Mouse (Mus musculus) neural tube, embryonic 11.5 days (tissue): ENCODE measurements around the gene RPS10-NUDT3. TPM values are rescaled to one million over a fixed set of nuclear protein-coding genes. Genes with fewer than 3 reads are reported as not detected.

Experiments
- ATAC-seq: fragments of 200-750 bp; cut with Nextera tagmentation; 2 replicates; pipeline ENCODE4 v1.8.0; 2017; ENCODE audit warnings: moderate number of reproducible peaks, mild to moderate bottlenecking, moderate TSS enrichment, moderate library complexity; ENCODE audit not compliant: insufficient read depth, low FRiP score, low TSS enrichment
- DNase-seq: peaks from one replicate; pipeline ENCODE4 v3.0.0-alpha.2; 2015; ENCODE audit warnings: low spot score
- H3K27ac ChIP-seq: fragments of 300-500 bp; sonication (generic); 2 replicates; pipeline ENCODE4 v1.5.1; 2014; ENCODE audit warnings: low read depth, mild to moderate bottlenecking, low read length
- H3K27me3 ChIP-seq: fragments of 300-500 bp; sonication (generic); 2 replicates; pipeline ENCODE4 v1.6.1; 2014; ENCODE audit warnings: mild to moderate bottlenecking, low read length, mixed read lengths; ENCODE audit not compliant: control insufficient read depth, insufficient read depth
- H3K36me3 ChIP-seq: fragments of 300-500 bp; sonication (generic); 2 replicates; pipeline ENCODE4 v1.6.1; 2014; ENCODE audit warnings: mild to moderate bottlenecking, low read length, moderate library complexity, mixed read lengths; ENCODE audit not compliant: control insufficient read depth, insufficient read depth
- H3K4me1 ChIP-seq: fragments of 300-500 bp; sonication (generic); 2 replicates; pipeline ENCODE4 v1.6.1; 2014; ENCODE audit warnings: low read length, mixed read lengths; ENCODE audit not compliant: control insufficient read depth, insufficient read depth
- H3K4me2 ChIP-seq: fragments of 300-500 bp; sonication (generic); 2 replicates; pipeline ENCODE4 v1.6.1; 2014; ENCODE audit warnings: low read depth, mild to moderate bottlenecking, moderate library complexity
- H3K4me3 ChIP-seq: fragments of 300-500 bp; sonication (generic); 2 replicates; pipeline ENCODE4 v1.5.1; 2014; ENCODE audit warnings: low read depth, low read length
- H3K9ac ChIP-seq: fragments of 300-500 bp; sonication (generic); 2 replicates; pipeline ENCODE4 v1.6.1; 2014; ENCODE audit warnings: mild to moderate bottlenecking, low read length
- H3K9me3 ChIP-seq: fragments of 300-500 bp; sonication (generic); 2 replicates; pipeline ENCODE4 v1.6.1; 2016; ENCODE audit warnings: low read length; ENCODE audit not compliant: control insufficient read depth
- WGBS: fragments of 180-500 bp; shearing (Covaris S2); extraction: QIAGEN DNeasy Blood & Tissue Kit; methylation state at CpG from one replicate; pipeline ENCODE4 v1.1.7; 2014; 5-methylcytosine and 5-hydroxymethylcytosine counted together
- polyA plus RNA-seq: library from polyadenylated mRNA; unstranded; fragments of >200 nt; fragmentation: Nextera tagmentation; extraction: Ambion mirVana; gene quantifications from 2 replicates; pipeline ENCODE4 v1.2.1, GENCODE M21; 2014

RPS10-NUDT3 gene
- polyA plus RNA-seq, 1 experiment from 2014 or later: not detected

- H3K9ac ChIP-seq: no peak overlapping the region
- H3K27me3 ChIP-seq: no peaks in the 10 kb centered on the region
- H3K9me3 ChIP-seq: no peaks in the 10 kb centered on the region
- no peaks in the 10 kb centered on the region for H3K4me1 ChIP-seq
- H3K36me3 ChIP-seq: peaks cover 13% of the 10 kb centered on the region
- no peak overlapping the region for H3K4me3 ChIP-seq
- no peak overlapping the region for H3K27ac ChIP-seq
- DNase-seq (no peak), ATAC-seq (no peak)
- no peak overlapping the region for H3K4me2 ChIP-seq
- WGBS: 96% methylated on average over 10 of the region's 10 CpGs
Measured at GRCm38 (mm10) chr17:27578487-27578886, 56.5 kb downstream of the RPS10-NUDT3 start.

GRCm38 (mm10) chr17:27577468-27577867 lies 57.6 kb downstream of the RPS10-NUDT3 start:
- no peak overlapping the region for H3K4me3 ChIP-seq
- no peaks in the 10 kb centered on the region for H3K9me3 ChIP-seq
- H3K9ac ChIP-seq: no peak overlapping the region
- no peak overlapping the region for H3K27ac ChIP-seq
- no peak overlapping the region for H3K4me2 ChIP-seq
- DNase-seq: no peak
- no peaks in the 10 kb centered on the region for H3K27me3 ChIP-seq
- no peak for ATAC-seq
- no peaks in the 10 kb centered on the region for H3K4me1 ChIP-seq
- H3K36me3 ChIP-seq: peaks cover 13% of the 10 kb centered on the region
- WGBS: 79% methylated on average over 6 of the region's 6 CpGs

GRCm38 (mm10) chr17:27576056-27576455 lies 59.0 kb downstream of the RPS10-NUDT3 start:
- ATAC-seq: no peak
- WGBS: 82% methylated on average over 7 of the region's 7 CpGs
- H3K36me3 ChIP-seq: peaks cover 10% of the 10 kb centered on the region

GRCm38 (mm10) chr17:27575116-27575776 lies 59.8 kb downstream of the RPS10-NUDT3 start:
- Histone ChIP-seq H3K4me3 (no peak overlapping the region), H3K9ac (no peak overlapping the region), H3K4me2 (no peak overlapping the region), H3K27ac (no peak overlapping the region), H3K9me3 (no peaks in the 10 kb centered on the region), H3K27me3 (no peaks in the 10 kb centered on the region), H3K4me1 (no peaks in the 10 kb centered on the region), H3K36me3 (peaks cover 7% of the 10 kb centered on the region)
- WGBS: 58% methylated on average over 10 of the region's 10 CpGs
- ATAC-seq (no peak), DNase-seq (no peak)

More at GRCm38 (mm10) chr17:27576056-27576455, 59.0 kb downstream of the RPS10-NUDT3 start:
- no peak overlapping the region for H3K4me2 ChIP-seq
- no peak for DNase-seq
- H3K9me3 ChIP-seq: no peaks in the 10 kb centered on the region
- no peaks in the 10 kb centered on the region for H3K27me3 ChIP-seq
- no peaks in the 10 kb centered on the region for H3K4me1 ChIP-seq
- H3K27ac ChIP-seq: no peak overlapping the region
- no peak overlapping the region for H3K9ac ChIP-seq
- H3K4me3 ChIP-seq: no peak overlapping the region

GRCm38 (mm10) chr17:27574470-27575115 lies 60.4 kb downstream of the RPS10-NUDT3 start:
- Histone ChIP-seq H3K4me2 (no peak overlapping the region), H3K27ac (no peak overlapping the region), H3K36me3 (peaks cover 3% of the 10 kb centered on the region), H3K27me3 (no peaks in the 10 kb centered on the region), H3K9ac (no peak overlapping the region), H3K4me3 (no peak overlapping the region), H3K4me1 (no peaks in the 10 kb centered on the region), H3K9me3 (no peaks in the 10 kb centered on the region)
- DNase-seq (no peak), ATAC-seq (no peak)
- WGBS: 94% methylated on average over 15 of the region's 16 CpGs

GRCm38 (mm10) chr17:27573772-27574320 lies 61.2 kb downstream of the RPS10-NUDT3 start:
- no peak for DNase-seq
- Histone ChIP-seq H3K4me1 (no peaks in the 10 kb centered on the region), H3K9ac (no peak overlapping the region), H3K4me3 (no peak overlapping the region), H3K4me2 (no peak overlapping the region), H3K27me3 (no peaks in the 10 kb centered on the region), H3K9me3 (no peaks in the 10 kb centered on the region), H3K36me3 (peaks cover 2% of the 10 kb centered on the region; the same call in 1 of the 2 replicates), H3K27ac (no peak overlapping the region)
- 87% methylated on average over 10 of the region's 10 CpGs for WGBS
- no peak for ATAC-seq

GRCm38 (mm10) chr17:27571315-27571714 lies 63.7 kb downstream of the RPS10-NUDT3 start:
- no peaks in the 10 kb centered on the region; the same call in 1 of the 2 replicates for H3K36me3 ChIP-seq
- DNase-seq (no peak), ATAC-seq (no peak)
- H3K9ac ChIP-seq: no peak overlapping the region
- no peak overlapping the region for H3K4me2 ChIP-seq
- H3K9me3 ChIP-seq: no peaks in the 10 kb centered on the region
- H3K27me3 ChIP-seq: no peaks in the 10 kb centered on the region
- H3K27ac ChIP-seq: no peak overlapping the region
- H3K4me1 ChIP-seq: peaks cover 2% of the 10 kb centered on the region; the same call in 1 of the 2 replicates
- 88% methylated on average over 7 of the region's 8 CpGs for WGBS
- no peak overlapping the region for H3K4me3 ChIP-seq

- no peak overlapping the region for H3K27ac ChIP-seq
- 93% methylated on average over 5 of the region's 5 CpGs for WGBS
- no peak for ATAC-seq
- no peaks in the 10 kb centered on the region for H3K9me3 ChIP-seq
- H3K27me3 ChIP-seq: no peaks in the 10 kb centered on the region
- DNase-seq: no peak
- no peaks in the 10 kb centered on the region for H3K36me3 ChIP-seq
- H3K4me3 ChIP-seq: no peak overlapping the region
- peaks cover 13% of the 10 kb centered on the region for H3K4me1 ChIP-seq
- H3K4me2 ChIP-seq: no peak overlapping the region
- no peak overlapping the region for H3K9ac ChIP-seq
Measured at GRCm38 (mm10) chr17:27568228-27568627, 66.8 kb downstream of the RPS10-NUDT3 start.

GRCm38 (mm10) chr17:27565942-27566267 lies 69.1 kb downstream of the RPS10-NUDT3 start:
- no peak overlapping the region for H3K27ac ChIP-seq
- peak; percentile 43; the same call in 1 of the 2 replicates for ATAC-seq
- no peak for DNase-seq
- H3K4me2 ChIP-seq: peak overlapping the region; percentile 59
- under 1% methylated on average over 13 of the region's 13 CpGs for WGBS
- H3K9ac ChIP-seq: peak overlapping the region; percentile 69
- peaks cover 16% of the 10 kb centered on the region for H3K4me1 ChIP-seq
- H3K9me3 ChIP-seq: no peaks in the 10 kb centered on the region
- 0 out of 2 replicates have a peak, but pooled peaks cover 2% of the 10 kb centered on the region for H3K36me3 ChIP-seq
- peak overlapping the region; percentile 40 for H3K4me3 ChIP-seq
- no peaks in the 10 kb centered on the region for H3K27me3 ChIP-seq
